Mouse (Mus musculus) bone marrow macrophage, adult 2 months (primary cell): Measurements from ENCODE around the gene Itih4.

ENCODE experiments used
- CTCF ChIP-seq: IDR thresholded peaks from 2 replicates; pipeline ENCODE4 v1.5.1; 2012; ENCODE audit warnings: low read depth, mild to moderate bottlenecking, low read length, moderate library complexity
- POLR2A ChIP-seq: IDR thresholded peaks from 2 replicates; pipeline ENCODE4 v1.6.1; 2012; ENCODE audit warnings: mild to moderate bottlenecking, low read depth, low read length, borderline replicate concordance

DNA sequence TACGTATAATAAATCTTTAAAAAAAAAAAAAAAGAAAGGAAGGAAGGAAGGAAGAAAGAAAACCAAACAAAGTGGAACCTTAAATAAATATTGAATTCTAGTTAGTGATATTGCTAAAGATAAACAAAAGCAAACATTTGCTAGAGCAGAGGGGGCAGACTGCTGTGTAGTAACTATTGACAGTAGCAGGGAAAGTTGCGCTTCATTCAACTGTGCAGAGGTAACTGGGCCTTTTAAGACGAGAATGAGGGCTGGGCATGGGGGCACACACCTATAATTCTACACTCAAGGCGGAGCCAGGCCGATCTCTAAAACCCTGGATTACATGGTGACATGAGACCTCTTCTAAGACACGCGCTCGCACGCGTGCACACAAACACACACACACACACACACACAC is 63.7 kb downstream of the Itih4 start:
- no peak for TF ChIP-seq CTCF
- TF ChIP-seq POLR2A = no peak
